Mouse (Mus musculus) G1E (cell line): ENCODE measurements around the gene Sycp2.

Experiments used
- CTCF ChIP-seq: IDR thresholded peaks from 2 replicates; pipeline ENCODE4 v1.5.1; 2012; ENCODE audit warnings: low read depth, low read length, inconsistent platforms, mixed read lengths
- GATA1 ChIP-seq: IDR thresholded peaks from 2 replicates; pipeline ENCODE4 v1.6.1; 2012; ENCODE audit warnings: borderline replicate concordance, low read length, inconsistent platforms, mixed read lengths
- GATA2 ChIP-seq: IDR thresholded peaks from 2 replicates; pipeline ENCODE4 v1.6.1; 2012; ENCODE audit warnings: low read depth, low read length, inconsistent platforms, borderline replicate concordance
- POLR2AphosphoS5 ChIP-seq: IDR thresholded peaks from 2 replicates; pipeline ENCODE4 v1.6.1; 2012; ENCODE audit warnings: low read depth, low read length, inconsistent platforms; ENCODE audit not compliant: insufficient replicate concordance
- TAL1 ChIP-seq: conservative IDR thresholded peaks from 2 replicates; pipeline ENCODE4 v1.6.1; 2012; ENCODE audit warnings: low read depth, low read length, inconsistent platforms, mixed read lengths

GRCm38 (mm10) chr2:178429426-178429825 is 21.9 kb upstream of the Sycp2 start:
- TF ChIP-seq CTCF (no peak), GATA1 (no peak), GATA2 (no peak), TAL1 (no peak), POLR2AphosphoS5 (no peak)
